Mouse (Mus musculus) lung, adult 2 months (tissue): ENCODE data around the gene Slc41a2. TPM values are rescaled to one million over a fixed set of nuclear protein-coding genes. Genes with fewer than 3 reads are reported as not detected.

Source experiments
- DNase-seq: peaks from one replicate; pipeline ENCODE4 v3.0.0; 2022
- H3K4me1 ChIP-seq: fragments of 200-500 bp; 2 replicates; pipeline ENCODE4 v1.6.1; 2011; ENCODE audit warnings: low read length; ENCODE audit not compliant: control insufficient read depth, insufficient read depth
- H3K4me3 ChIP-seq: fragments of 200-500 bp; replicated peaks from 2 replicates; pipeline ENCODE3; 2011; ENCODE audit warnings: low read depth, mild to moderate bottlenecking, control low read depth, low read length; ENCODE audit errors: extremely low read depth
- CTCF ChIP-seq: fragments of 200-500 bp; IDR thresholded peaks from 2 replicates; pipeline ENCODE4 v1.5.1; 2011; ENCODE audit warnings: mild to moderate bottlenecking, low read length, control low read depth; ENCODE audit not compliant: insufficient read depth
- POLR2A ChIP-seq: fragments of 200-500 bp; IDR thresholded peaks from 2 replicates; pipeline ENCODE4 v1.6.1; 2011; ENCODE audit warnings: low read depth, mild to moderate bottlenecking, control low read depth, low read length, borderline replicate concordance; ENCODE audit errors: extremely low read depth
- WGBS: fragments of 180-500 bp; shearing (Covaris S2); methylation state at CpG from one replicate; pipeline ENCODE4 v1.1.7; 2018; 5-methylcytosine and 5-hydroxymethylcytosine counted together
- polyA plus RNA-seq: library from polyadenylated mRNA; depleted of rRNA; stranded (reverse); fragments of >200 nt; gene quantifications from 2 replicates; pipeline ENCODE4 v1.2.3, GENCODE M21; 2012

The Slc41a2 gene
- polyA plus RNA-seq, 1 experiment, result 4.0 TPM

DNA sequence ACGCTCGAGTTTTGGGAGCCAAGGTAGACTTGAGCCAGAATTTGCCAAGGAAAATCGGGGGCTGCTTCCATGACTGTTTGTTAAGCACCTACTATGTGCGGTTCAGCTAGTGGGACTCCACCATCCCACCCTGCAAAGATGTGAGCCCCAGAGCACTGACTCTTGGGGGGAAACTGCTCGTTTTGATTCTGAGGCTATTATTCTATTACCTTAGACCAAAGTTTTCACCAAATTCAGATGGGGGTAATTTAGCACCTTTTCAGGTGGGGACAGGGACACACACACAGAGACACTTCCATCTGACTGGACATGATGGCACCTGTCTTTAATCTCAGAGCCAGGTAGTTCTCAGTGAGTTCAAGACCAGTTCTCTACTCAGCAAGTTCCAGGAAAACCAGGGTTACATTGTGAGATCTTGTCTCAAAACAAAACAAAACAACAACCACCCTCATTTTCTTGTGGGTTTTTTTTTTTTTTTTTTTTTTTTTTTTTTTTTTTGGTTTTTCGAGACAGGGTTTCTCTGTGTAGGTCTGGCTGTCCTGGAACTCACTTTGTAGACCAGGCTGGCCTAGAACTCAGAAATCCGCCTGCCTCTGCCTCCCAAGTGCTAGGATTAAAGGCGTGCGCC is 403 bp upstream of the Slc41a2 start:
- no peak for TF ChIP-seq POLR2A
- TF ChIP-seq CTCF, result no peak
- H3K4me3 ChIP-seq, result peak overlapping the region; percentile 76
- WGBS, result 44% methylated on average over 9 of the region's 9 CpGs
- H3K4me1 ChIP-seq, result no peaks in the 10 kb centered on the region
- DNase-seq, result no peak

DNA sequence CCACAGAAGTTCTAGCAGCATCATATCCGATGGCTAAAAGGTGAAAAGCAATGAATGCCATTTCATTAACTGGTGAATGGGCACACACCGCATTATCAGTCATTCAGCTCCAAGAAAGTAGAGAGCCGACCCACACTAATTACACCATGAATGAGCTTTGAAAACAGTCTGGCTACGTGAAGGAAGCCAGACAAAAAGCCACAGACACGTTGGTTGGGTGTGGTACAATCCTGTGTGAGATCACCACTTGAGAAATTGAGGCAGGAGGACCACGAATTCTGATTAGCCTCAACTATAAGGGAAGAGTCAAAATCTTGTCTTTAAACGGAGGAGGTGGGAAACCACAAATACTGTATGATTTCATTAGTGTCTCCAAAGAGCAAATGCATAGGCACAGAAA is 1.3 kb downstream of the Slc41a2 start:
- TF ChIP-seq CTCF (no peak), POLR2A (no peak)
- Histone ChIP-seq H3K4me3 (no peak overlapping the region), H3K4me1 (no peaks in the 10 kb centered on the region)
- 44% methylated on average over 7 of the region's 7 CpGs for WGBS
- DNase-seq, result no peak

DNA sequence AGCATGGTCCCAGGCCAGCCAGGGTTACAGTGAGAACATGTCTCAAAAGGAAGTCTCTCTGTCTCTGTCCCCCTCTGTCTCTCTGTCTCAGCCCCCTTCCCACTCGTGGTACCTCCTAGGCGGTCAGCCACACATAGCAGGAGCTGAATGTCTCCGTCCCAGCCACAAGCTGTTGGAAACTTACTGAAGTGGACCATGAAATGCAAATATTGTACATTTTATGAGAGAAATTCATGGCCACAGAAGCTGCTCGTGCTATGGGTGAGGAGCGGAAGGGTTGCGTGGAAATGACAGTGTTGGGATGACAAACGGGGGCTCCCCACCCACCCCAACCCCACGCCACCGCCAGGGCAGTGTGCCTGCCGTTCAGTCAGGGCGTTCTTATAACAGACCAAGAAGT is 5.1 kb downstream of the Slc41a2 start:
- H3K4me1 ChIP-seq, result no peaks in the 10 kb centered on the region
- TF ChIP-seq POLR2A (no peak), CTCF (no peak)
- no peak for DNase-seq
- WGBS, result 77% methylated on average over 11 of the region's 11 CpGs
- H3K4me3 ChIP-seq, result no peak overlapping the region

DNA sequence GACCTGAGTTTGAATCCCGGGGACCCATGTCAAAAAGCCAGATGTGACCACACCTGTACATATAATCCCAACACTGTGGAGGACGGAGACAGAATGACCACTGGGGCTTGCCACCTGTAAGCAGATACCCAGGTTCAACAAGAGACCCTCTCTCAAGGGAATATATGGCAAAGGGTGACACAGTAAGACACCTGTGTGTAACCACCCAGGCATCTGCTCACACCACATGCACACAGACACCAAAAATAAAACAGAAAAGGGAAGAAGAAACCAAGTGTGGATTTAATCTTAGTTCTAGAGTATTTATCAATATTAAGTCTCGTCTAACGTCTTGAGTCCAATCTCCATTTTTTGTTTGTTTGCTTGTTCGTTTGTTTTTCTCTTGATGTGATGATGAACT is 5.9 kb downstream of the Slc41a2 start:
- H3K4me3 ChIP-seq, result no peak overlapping the region
- H3K4me1 ChIP-seq, result no peaks in the 10 kb centered on the region
- DNase-seq, result no peak
- TF ChIP-seq POLR2A, result no peak
- TF ChIP-seq CTCF, result no peak
- WGBS, result 86% methylated on average over 5 of the region's 5 CpGs

DNA sequence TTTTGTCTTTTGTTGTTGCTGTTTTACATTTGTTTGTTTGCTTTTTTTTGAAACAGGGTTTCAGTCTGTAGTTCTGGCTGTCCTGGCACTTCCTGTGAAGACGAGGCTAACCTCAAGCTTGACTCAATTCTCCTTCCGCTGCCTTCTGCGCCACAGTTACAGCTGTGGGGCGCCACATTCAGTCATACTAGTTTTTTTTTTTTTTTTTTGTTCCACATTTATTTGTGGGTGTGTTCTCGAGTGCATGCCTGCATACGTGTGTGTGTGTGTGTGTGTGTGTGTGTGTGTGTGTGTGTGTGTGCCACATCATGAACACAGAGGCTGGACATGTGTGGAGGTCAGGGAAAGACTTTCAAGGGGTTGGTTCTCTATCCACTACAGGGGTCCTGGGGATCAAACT is 7.3 kb downstream of the Slc41a2 start:
- TF ChIP-seq POLR2A, result no peak
- no peak for TF ChIP-seq CTCF
- 61% methylated on average over 6 of the region's 6 CpGs for WGBS
- no peak for DNase-seq
- no peaks in the 10 kb centered on the region for H3K4me1 ChIP-seq
- no peak overlapping the region for H3K4me3 ChIP-seq

DNA sequence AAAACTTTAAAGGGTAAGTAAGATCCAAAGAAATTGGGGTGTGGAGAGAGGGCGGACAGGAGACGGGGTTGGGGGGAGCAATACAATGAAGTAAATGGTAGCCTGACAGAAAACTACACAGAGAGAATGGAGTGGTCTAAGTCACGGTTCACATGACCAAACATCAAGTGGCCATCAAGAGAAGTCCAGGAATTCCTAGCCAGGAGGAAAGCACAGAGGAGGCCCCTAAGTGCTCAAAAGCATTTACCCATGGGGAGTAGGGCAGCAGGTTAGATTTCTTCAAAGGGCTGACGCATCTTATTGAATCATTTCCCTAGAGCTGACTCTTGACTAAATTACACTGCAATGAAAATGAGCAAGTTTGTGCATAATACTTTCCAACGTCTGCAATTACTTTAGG is 8.9 kb downstream of the Slc41a2 start:
- TF ChIP-seq POLR2A, result no peak
- no peak for TF ChIP-seq CTCF
- Histone ChIP-seq H3K4me1 (no peaks in the 10 kb centered on the region), H3K4me3 (no peak overlapping the region)
- 75% methylated on average over 5 of the region's 5 CpGs for WGBS
- peak; percentile 26 for DNase-seq

DNA sequence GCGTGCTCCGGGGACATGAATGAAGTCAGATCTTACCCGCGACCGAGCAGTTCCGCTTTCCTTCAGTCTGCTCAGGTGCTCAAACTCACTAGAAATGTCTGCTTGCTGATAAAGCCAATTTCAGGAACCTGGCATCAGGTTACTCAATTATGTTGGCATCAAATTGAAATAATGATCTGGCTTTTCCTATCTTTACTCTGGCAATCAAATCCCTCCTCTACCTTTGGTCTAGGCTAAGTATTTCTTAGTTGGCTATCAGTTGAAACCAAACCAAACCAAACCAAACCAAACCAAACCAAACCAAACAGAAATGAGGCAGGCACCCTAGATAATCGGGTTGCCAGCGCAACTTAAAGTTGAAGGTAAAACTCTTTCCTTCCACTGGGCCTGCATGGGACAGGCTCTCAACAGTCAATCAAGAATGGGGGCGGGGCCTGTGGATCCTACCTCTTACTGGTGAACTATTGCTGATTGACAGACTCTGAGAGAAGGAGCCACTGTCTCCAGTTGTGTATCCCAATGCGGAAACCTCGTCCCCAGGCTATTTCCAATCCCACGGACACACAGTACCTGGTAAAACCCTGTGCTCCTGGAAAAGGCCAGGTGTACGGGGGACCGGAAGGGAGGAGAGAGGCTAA is 10.9 kb downstream of the Slc41a2 start:
- no peak for TF ChIP-seq POLR2A
- no peak for TF ChIP-seq CTCF
- Histone ChIP-seq H3K4me1 (no peaks in the 10 kb centered on the region), H3K4me3 (no peak overlapping the region)
- WGBS, result 89% methylated on average over 14 of the region's 14 CpGs
- DNase-seq, result no peak

DNA sequence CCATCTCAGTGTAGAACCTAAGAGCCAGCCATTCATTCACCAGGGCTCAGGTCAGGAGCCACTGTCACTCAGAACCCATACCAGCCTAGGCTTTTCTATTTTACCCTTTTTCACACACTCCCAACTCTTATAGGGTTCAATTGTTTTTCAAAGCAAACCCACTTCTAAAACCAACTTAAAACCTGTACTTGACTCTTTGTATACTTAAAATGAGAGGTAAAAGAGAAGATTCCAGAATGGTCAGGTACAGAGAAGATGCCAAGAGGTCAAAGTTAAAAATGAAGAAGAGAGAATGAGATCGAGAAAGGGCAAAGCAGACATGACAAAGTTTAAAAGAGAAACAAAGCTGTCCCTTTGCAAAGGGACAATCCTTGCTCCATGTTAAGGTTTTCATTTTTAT is 11.8 kb downstream of the Slc41a2 start:
- H3K4me1 ChIP-seq, result no peaks in the 10 kb centered on the region
- DNase-seq, result no peak
- TF ChIP-seq CTCF, result no peak
- no peak for TF ChIP-seq POLR2A
- no peak overlapping the region for H3K4me3 ChIP-seq
- WGBS, result 92% methylated on average over 1 of the region's 1 CpGs

DNA sequence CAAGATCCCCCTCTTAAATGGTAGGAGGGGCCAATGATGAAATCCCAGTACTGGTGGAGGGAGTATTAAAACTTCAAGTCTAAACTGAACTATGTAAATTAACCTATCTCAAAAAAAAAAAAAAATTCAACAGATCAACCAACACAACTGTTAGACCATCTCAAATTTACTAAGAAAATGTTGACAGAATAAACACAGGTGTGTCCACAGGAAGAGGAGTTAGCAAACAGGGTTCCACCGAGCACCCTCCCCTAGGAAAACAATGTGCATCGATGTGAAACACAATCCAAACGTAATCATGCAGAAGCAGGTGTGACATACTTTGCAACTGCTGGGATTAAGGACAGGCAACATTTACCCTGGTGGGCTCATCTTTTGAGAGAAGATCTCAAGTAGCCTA is 12.8 kb downstream of the Slc41a2 start:
- TF ChIP-seq CTCF (no peak), POLR2A (no peak)
- no peaks in the 10 kb centered on the region for H3K4me1 ChIP-seq
- no peak overlapping the region for H3K4me3 ChIP-seq
- WGBS, result 68% methylated on average over 3 of the region's 3 CpGs
- DNase-seq, result no peak

DNA sequence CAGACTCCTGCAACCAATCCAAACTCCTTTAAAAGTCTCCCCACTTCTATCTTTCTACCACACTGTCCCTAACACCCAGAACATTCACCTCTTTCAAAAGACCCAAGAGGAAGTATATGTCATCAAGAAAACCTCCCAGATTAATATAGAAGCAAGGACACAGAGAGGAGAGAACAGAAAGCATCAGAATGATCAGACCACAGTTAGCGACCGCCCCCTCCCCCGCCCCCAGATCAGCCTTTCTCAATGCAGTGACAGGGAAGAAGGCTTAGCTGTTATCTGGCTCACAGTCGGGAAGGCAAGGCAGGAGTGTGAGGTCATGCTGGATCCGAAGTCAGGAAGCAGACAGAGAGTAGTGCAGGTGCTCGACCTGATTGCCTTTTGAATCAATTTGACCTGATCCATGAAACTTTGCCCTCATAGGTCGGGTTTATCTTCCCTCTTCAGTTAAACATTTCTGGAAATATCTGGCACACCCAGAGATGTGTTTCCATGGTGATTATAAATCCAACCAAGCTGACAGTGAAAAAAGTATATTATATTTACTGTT is 15.1 kb downstream of the Slc41a2 start:
- TF ChIP-seq POLR2A (no peak), CTCF (no peak)
- 38% methylated on average over 7 of the region's 7 CpGs for WGBS
- no peak overlapping the region for H3K4me3 ChIP-seq

More for the DNA sequence above, 15.1 kb downstream of the Slc41a2 start:
- DNase-seq, result no peak
- no peaks in the 10 kb centered on the region for H3K4me1 ChIP-seq
